Mouse (Mus musculus): ENCODE results near the gene Ddx50. TPM values are rescaled to one million over a fixed set of nuclear protein-coding genes. Genes with fewer than 3 reads are reported as not detected.
A peak's percentile ranks its signal among the peaks of the same experiment; 100 is the strongest.

Gene Ddx50
- polyA plus RNA-seq, 1 experiment from 2014 or later, result 107 TPM

GRCm38 (mm10) chr10:62664963-62665590 is 14.1 kb upstream of the Ddx50 start:
- no peaks in the 10 kb centered on the region for H3K27me3 ChIP-seq
- H3K4me1 ChIP-seq, result no peaks in the 10 kb centered on the region
- H3K4me2 ChIP-seq (replicated peaks), result no peak overlapping the region
- H3K27ac ChIP-seq (replicated peaks), result no peak overlapping the region
- H3K9me3 ChIP-seq, result no peaks in the 10 kb centered on the region
- H3K36me3 ChIP-seq, result no peaks in the 10 kb centered on the region
- 71% methylated on average over 27 of the region's 27 CpGs for WGBS
- ATAC-seq (replicated peaks), result no peak
- H3K9ac ChIP-seq (replicated peaks), result no peak overlapping the region
- H3K4me3 ChIP-seq, result no peak overlapping the region

DNA sequence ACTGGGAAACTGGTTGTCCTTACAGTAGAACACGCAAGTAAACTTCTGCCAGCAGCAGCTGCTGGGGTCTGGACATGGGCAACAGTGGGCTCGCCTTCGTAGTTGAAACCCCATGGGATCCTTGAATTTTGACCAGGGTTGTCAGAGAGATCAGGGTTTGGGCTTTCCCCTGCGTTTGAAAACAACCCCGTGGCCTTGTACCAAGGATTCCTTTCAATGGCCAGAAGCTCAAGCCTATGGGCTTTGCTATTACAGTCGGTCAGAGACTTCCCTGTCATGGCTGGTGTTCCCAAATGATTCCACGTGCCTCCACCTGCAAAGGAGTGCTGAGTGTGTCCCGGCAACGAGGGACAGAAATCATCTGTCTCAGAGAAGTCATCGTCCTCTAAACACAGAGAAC is 13.2 kb upstream of the Ddx50 start:
- ATAC-seq (replicated peaks), result no peak
- WGBS, result 86% methylated on average over 10 of the region's 10 CpGs
- Histone ChIP-seq H3K4me1 (no peaks in the 10 kb centered on the region), H3K4me2 (replicated peaks) (no peak overlapping the region), H3K9me3 (no peaks in the 10 kb centered on the region), H3K27ac (replicated peaks) (no peak overlapping the region), H3K4me3 (no peak overlapping the region), H3K9ac (replicated peaks) (no peak overlapping the region), H3K27me3 (no peaks in the 10 kb centered on the region), H3K36me3 (no peaks in the 10 kb centered on the region)

- Histone ChIP-seq H3K9ac (replicated peaks) (no peak overlapping the region), H3K4me2 (replicated peaks) (no peak overlapping the region), H3K36me3 (no peaks in the 10 kb centered on the region), H3K4me1 (peaks cover 5% of the 10 kb centered on the region; the same call in 1 of the 2 replicates), H3K9me3 (no peaks in the 10 kb centered on the region), H3K27me3 (no peaks in the 10 kb centered on the region), H3K4me3 (no peak overlapping the region), H3K27ac (replicated peaks) (no peak overlapping the region)
- ATAC-seq (replicated peaks), result no peak
- 79% methylated on average over 7 of the region's 7 CpGs for WGBS
Measured at GRCm38 (mm10) chr10:62656711-62657110, 5.7 kb upstream of the Ddx50 start.

DNA sequence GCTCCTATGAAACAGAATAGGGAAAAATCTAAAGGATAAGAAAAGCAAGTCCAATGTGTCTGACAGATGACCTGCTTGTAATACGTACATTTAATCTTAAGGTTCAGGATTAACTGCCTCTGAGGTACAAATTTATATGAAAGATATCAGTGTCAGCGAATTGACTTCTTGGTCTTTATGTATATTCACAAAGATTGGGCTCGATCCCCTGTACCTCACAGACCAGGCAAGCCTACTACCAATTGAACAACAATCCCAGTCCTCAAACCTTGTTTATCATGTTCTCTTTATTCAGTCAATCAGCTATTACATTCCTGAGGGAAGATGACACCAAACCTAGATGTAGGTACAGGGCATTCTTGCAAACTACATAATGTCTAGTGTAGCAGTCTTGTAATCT is 943 bp upstream of the Ddx50 start:
- Histone ChIP-seq H3K9ac (replicated peaks) (peak overlapping the region; percentile 90), H3K4me1 (peaks cover 20% of the 10 kb centered on the region), H3K4me2 (replicated peaks) (peak overlapping the region; percentile 46), H3K4me3 (peak overlapping the region; percentile 91), H3K27ac (replicated peaks) (peak overlapping the region; percentile 93), H3K36me3 (peaks cover 4% of the 10 kb centered on the region; the same call in 1 of the 2 replicates), H3K27me3 (no peaks in the 10 kb centered on the region), H3K9me3 (no peaks in the 10 kb centered on the region)
- WGBS, result 14% methylated on average over 3 of the region's 3 CpGs
- ATAC-seq (replicated peaks), result no peak

- Histone ChIP-seq H3K27ac (replicated peaks) (peak overlapping the region; percentile 93), H3K36me3 (peaks cover 17% of the 10 kb centered on the region; the same call in 1 of the 2 replicates), H3K9ac (replicated peaks) (peak overlapping the region; percentile 90), H3K4me3 (peak overlapping the region; percentile 91), H3K9me3 (no peaks in the 10 kb centered on the region), H3K4me2 (replicated peaks) (peak overlapping the region; percentile 77), H3K4me1 (peaks cover 22% of the 10 kb centered on the region), H3K27me3 (no peaks in the 10 kb centered on the region)
- WGBS, result under 1% methylated on average over 17 of the region's 17 CpGs
- no peak for ATAC-seq (replicated peaks)
Measured at GRCm38 (mm10) chr10:62650358-62650782, 648 bp downstream of the Ddx50 start.

GRCm38 (mm10) chr10:62604161-62604560 is 46.9 kb downstream of the Ddx50 start:
- no peaks in the 10 kb centered on the region for H3K36me3 ChIP-seq
- no peak for ATAC-seq (replicated peaks)
- H3K9ac ChIP-seq (replicated peaks), result no peak overlapping the region
- H3K27me3 ChIP-seq, result no peaks in the 10 kb centered on the region
- H3K4me3 ChIP-seq, result no peak overlapping the region
- no peaks in the 10 kb centered on the region for H3K9me3 ChIP-seq
- no peak overlapping the region for H3K4me2 ChIP-seq (replicated peaks)
- peaks cover 20% of the 10 kb centered on the region for H3K4me1 ChIP-seq
- no peak overlapping the region for H3K27ac ChIP-seq (replicated peaks)
- 89% methylated on average over 3 of the region's 3 CpGs for WGBS

GRCm38 (mm10) chr10:62603233-62604030 is 47.6 kb downstream of the Ddx50 start:
- H3K4me2 ChIP-seq (replicated peaks), result no peak overlapping the region
- peaks cover 4% of the 10 kb centered on the region for H3K36me3 ChIP-seq
- no peaks in the 10 kb centered on the region for H3K9me3 ChIP-seq
- no peak overlapping the region for H3K9ac ChIP-seq (replicated peaks)
- no peak overlapping the region for H3K4me3 ChIP-seq
- no peak overlapping the region for H3K27ac ChIP-seq (replicated peaks)
- H3K4me1 ChIP-seq, result peaks cover 20% of the 10 kb centered on the region
- WGBS, result 89% methylated on average over 12 of the region's 12 CpGs
- ATAC-seq (replicated peaks), result no peak
- H3K27me3 ChIP-seq, result no peaks in the 10 kb centered on the region

- no peaks in the 10 kb centered on the region for H3K27me3 ChIP-seq
- H3K4me3 ChIP-seq, result peak within 1 kb of the TSS; percentile 72
- peak within 1 kb of the TSS; percentile 90 for H3K4me2 ChIP-seq (replicated peaks)
- peak within 1 kb of the TSS; percentile 70 for H3K27ac ChIP-seq (replicated peaks)
- H3K4me1 ChIP-seq, result peaks cover 25% of the 10 kb centered on the region
- H3K9me3 ChIP-seq, result no peaks in the 10 kb centered on the region
- H3K36me3 ChIP-seq, result peaks cover 14% of the 10 kb centered on the region
- 5% methylated on average over 53 of the region's 53 CpGs for WGBS
- ATAC-seq (replicated peaks), result peak; percentile 99
- H3K9ac ChIP-seq (replicated peaks), result peak within 1 kb of the TSS; percentile 67
Measured at GRCm38 (mm10) chr10:62602177-62603040, 48.6 kb downstream of the Ddx50 start, which contains the start of gene Ddx21. Ddx21 (minus strand) TSS chr10:62602281.

GRCm38 (mm10) chr10:62601833-62602176 is 49.2 kb downstream of the Ddx50 start:
- peak; percentile 83 for ATAC-seq (replicated peaks)
- Histone ChIP-seq H3K4me3 (peak overlapping the region; percentile 72), H3K9ac (replicated peaks) (peak overlapping the region; percentile 67), H3K4me2 (replicated peaks) (peak overlapping the region; percentile 90), H3K27ac (replicated peaks) (peak overlapping the region; percentile 70), H3K4me1 (peaks cover 25% of the 10 kb centered on the region), H3K27me3 (no peaks in the 10 kb centered on the region), H3K36me3 (peaks cover 18% of the 10 kb centered on the region), H3K9me3 (no peaks in the 10 kb centered on the region)
- under 1% methylated on average over 23 of the region's 23 CpGs for WGBS

DNA sequence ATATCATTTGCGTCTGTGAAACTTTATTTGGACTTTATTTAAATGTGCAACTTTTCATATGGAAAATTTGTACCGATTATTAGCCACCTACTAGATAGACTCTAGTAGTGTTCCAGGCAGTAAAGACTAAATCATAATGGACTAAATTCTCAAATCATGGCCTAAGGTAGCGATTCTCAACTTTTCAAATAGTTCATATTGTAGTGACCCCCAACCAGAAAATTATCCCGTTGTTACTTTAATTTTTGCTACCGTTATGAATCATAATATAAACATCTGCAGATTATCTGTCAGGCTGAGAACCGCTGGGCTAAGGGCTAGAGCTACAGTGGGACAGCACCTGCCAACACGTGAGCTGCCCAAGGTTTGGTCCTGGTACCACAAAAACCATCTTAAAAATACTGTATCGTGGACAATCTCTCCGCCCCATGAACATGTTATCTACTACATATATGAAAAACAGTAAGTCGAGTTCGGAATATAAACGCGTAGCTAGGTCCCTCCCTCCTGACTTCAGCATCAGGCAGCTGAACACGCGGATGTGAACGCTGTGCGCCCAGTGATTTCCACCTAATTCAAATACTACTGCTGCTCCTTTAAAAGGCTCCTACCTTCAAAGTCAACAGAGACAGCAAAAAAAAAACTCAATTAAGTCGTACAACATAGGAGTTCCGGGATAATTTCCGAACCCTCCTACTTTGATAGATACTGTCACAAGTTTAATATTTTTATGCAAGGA is 49.8 kb downstream of the Ddx50 start:
- Histone ChIP-seq H3K4me2 (replicated peaks) (peak overlapping the region; percentile 90), H3K9ac (replicated peaks) (peak overlapping the region; percentile 67), H3K27ac (replicated peaks) (no peak overlapping the region; the same call in 1 of the 2 replicates), H3K4me1 (peaks cover 25% of the 10 kb centered on the region), H3K4me3 (peak overlapping the region; percentile 72), H3K27me3 (no peaks in the 10 kb centered on the region), H3K9me3 (no peaks in the 10 kb centered on the region), H3K36me3 (peaks cover 18% of the 10 kb centered on the region)
- no peak for ATAC-seq (replicated peaks)
- 12% methylated on average over 20 of the region's 20 CpGs for WGBS

DNA sequence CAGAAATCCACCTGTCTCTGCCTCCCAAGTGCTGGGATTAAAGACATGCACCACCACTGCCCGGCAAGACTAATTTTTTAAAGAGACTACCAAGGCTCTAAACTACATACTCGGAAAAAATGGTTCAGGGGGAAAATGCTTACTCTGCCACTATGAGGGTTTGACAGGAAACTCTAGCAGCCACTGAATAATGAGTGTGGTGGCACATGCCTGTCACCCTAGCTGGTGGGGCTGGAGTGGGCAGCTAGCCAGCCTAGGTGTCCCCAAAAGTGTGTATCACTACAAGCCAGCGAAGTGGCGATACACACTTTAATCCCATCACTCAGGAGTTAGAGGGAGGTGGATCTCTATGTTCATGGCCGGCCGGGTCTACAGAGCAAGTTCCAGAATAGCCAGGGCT is 51.0 kb downstream of the Ddx50 start:
- H3K9me3 ChIP-seq, result no peaks in the 10 kb centered on the region
- H3K4me3 ChIP-seq, result no peak overlapping the region
- no peak overlapping the region for H3K27ac ChIP-seq (replicated peaks)
- no peak overlapping the region for H3K9ac ChIP-seq (replicated peaks)
- peaks cover 25% of the 10 kb centered on the region for H3K4me1 ChIP-seq
- H3K4me2 ChIP-seq (replicated peaks), result no peak overlapping the region
- no peaks in the 10 kb centered on the region for H3K27me3 ChIP-seq
- WGBS, result 90% methylated on average over 6 of the region's 6 CpGs
- peaks cover 21% of the 10 kb centered on the region for H3K36me3 ChIP-seq
- ATAC-seq (replicated peaks), result no peak
